In the genomic region with DNA sequence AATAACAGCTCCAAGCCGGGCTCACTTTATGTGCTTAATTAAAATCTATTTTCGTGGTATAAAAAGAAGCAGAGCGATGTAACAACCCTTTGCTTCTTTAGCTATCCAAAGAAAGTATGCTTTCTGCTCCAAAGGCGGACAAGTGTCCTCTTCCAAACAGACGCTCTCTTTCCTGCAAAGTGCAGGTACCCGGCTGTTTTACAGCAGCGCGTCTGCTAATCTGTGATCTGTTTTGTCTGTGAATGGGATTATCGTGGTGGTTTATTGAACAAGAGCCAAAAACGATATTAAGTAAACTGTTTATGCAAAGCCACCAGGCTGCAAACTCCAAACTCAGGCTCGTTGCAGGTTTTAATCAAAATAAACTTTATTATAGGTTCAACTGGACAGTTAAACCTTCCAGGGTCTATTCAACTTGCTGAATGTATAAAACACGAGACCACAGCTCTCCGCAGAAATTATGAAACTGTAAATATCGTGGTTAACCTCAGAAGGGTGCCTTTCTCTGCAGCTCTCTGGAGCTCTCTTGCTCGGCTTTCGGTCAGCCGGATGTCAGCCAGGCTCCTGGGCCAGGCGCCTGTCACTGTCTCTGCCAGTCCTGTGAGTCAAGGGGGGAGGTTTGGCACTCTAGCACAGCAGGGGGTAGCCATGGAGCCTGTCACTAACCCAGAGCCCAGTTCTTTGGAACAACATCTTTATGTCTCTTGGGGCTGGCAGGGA, we compare ENCODE assay signal across 9 mouse cellular contexts.
A peak's percentile ranks its signal among the peaks of the same experiment; 100 is the strongest.
DNase-seq lines count a peak whose midpoint lies in the region; ATAC-seq and TF ChIP-seq lines count a peak whose summit lies in the region.
"Had no signal": no experiment of that assay in that cellular context is flagged by ENCODE, and none has a peak within 500 bp of the region (broad histone marks: within the 10 kb centered on the region; RNA-seq: fewer than 3 reads in every experiment).

No protein-coding gene starts in this region.

- no peak overlapping the region for H3K9ac ChIP-seq in limb, embryonic 14.5 days (ENCODE audit: low read depth, low read length, severe bottlenecking)
- no peak overlapping the region for H3K9ac ChIP-seq in hindbrain, embryonic 13.5 days

- peaks cover 14% of the 10 kb centered on the region for H3K4me1 ChIP-seq in limb, embryonic 14.5 days (ENCODE audit: control insufficient read depth, insufficient read depth, low read length)
- H3K4me1 ChIP-seq in hindbrain, embryonic 13.5 days (replicated peaks), result no peaks in the 10 kb centered on the region

- no peaks in the 10 kb centered on the region for H3K27me3 ChIP-seq in limb, embryonic 14.5 days (ENCODE audit: control insufficient read depth, insufficient read depth, low read length)
- no peaks in the 10 kb centered on the region for H3K27me3 ChIP-seq in hindbrain, embryonic 13.5 days

- H3K4me3 ChIP-seq in layer of hippocampus, adult 2 months, result peak overlapping the region; percentile 27
- H3K4me3 ChIP-seq in limb, embryonic 14.5 days (replicated peaks; ENCODE audit: low read length), result no peak overlapping the region
- no peak overlapping the region for H3K4me3 ChIP-seq in hindbrain, embryonic 13.5 days
- H3K4me3 ChIP-seq: erythroblast, embryonic 14.5 days had no signal

- WGBS in limb, embryonic 14.5 days, result 38% methylated on average over 18 of the region's 18 CpGs
- WGBS in hindbrain, embryonic 13.5 days, result 87% methylated on average over 18 of the region's 18 CpGs

- H3K9me3 ChIP-seq in limb, embryonic 14.5 days (ENCODE audit: control insufficient read depth, low read length), result no peaks in the 10 kb centered on the region
- H3K9me3 ChIP-seq in hindbrain, embryonic 13.5 days, result no peaks in the 10 kb centered on the region

- TF ChIP-seq POLR2A in limb, embryonic 14.5 days (IDR thresholded peaks at IDR 0.05; ENCODE audit: borderline replicate concordance, extremely low read depth, insufficient read depth, insufficient read length), result no peak

- peak overlapping the region; percentile 24; the same call in 1 of the 2 replicates for H3K4me2 ChIP-seq in limb, embryonic 14.5 days (replicated peaks; ENCODE audit: low read depth, low read length, severe bottlenecking)
- H3K4me2 ChIP-seq in hindbrain, embryonic 13.5 days, result no peak overlapping the region

- TF ChIP-seq CTCF in layer of hippocampus, adult 2 months (conservative IDR thresholded peaks at IDR 0.05), result no peak

- no peak for ATAC-seq in limb, embryonic 14.5 days (ENCODE audit: low FRiP score, low read depth)
- ATAC-seq in inflammation-experienced regulatory T-cells, adult 6 months, result no peak
- ATAC-seq in hindbrain, embryonic 13.5 days (ENCODE audit: low FRiP score), result no peak

- no peak overlapping the region for H3K27ac ChIP-seq in layer of hippocampus, adult 2 months
- H3K27ac ChIP-seq in limb, embryonic 14.5 days (replicated peaks; ENCODE audit: low read depth, low read length), result no peak overlapping the region
- no peak overlapping the region for H3K27ac ChIP-seq in hindbrain, embryonic 13.5 days

- H3K36me3 ChIP-seq in limb, embryonic 14.5 days (ENCODE audit: control insufficient read depth, insufficient read depth, low read length), result no peaks in the 10 kb centered on the region
- H3K36me3 ChIP-seq in hindbrain, embryonic 13.5 days, result no peaks in the 10 kb centered on the region

- DNase-seq in layer of hippocampus, adult 2 months (ENCODE audit: low spot score in 2 of 2), result no peak
- DNase-seq in layer of hippocampus, adult 9-11 months, result no peak
- peak; percentile 50 for DNase-seq in NIH3T3 (ENCODE audit: low read depth)
- peak; percentile 58 for DNase-seq in cerebellum, adult 11 months
- no peak for DNase-seq in limb, embryonic 14.5 days (ENCODE audit: low spot score)
- DNase-seq in neural tube, embryonic 10.5 days (ENCODE audit: extremely low spot score, low spot score), result no peak

Comparison
In these comparisons a context has a peak if more than half of its experiments do, and no peak if none do; other contexts are left out.
1. DNase-seq: peak in NIH3T3 (single experiment) and cerebellum, adult 11 months (single experiment); none in layer of hippocampus, adult 2 months (0 of 2), layer of hippocampus, adult 9-11 months (single experiment), limb, embryonic 14.5 days (single experiment) and neural tube, embryonic 10.5 days (single experiment).